Mouse (Mus musculus) limb, embryonic 14.5 days (tissue): Measurements from ENCODE around the gene Brsk1. TPM values are rescaled to one million over a fixed set of nuclear protein-coding genes. Genes with fewer than 3 reads are reported as not detected.

ENCODE experiments used
- ATAC-seq: fragments of 200-750 bp; cut with Nextera tagmentation; 2 replicates; pipeline ENCODE4 v1.8.0; 2017; ENCODE audit warnings: low read depth, moderate number of reproducible peaks, moderate TSS enrichment; ENCODE audit not compliant: low FRiP score
- DNase-seq: peaks from one replicate; pipeline ENCODE4 v3.0.0-alpha.2; 2015; ENCODE audit warnings: low spot score
- H3K27ac ChIP-seq: fragments of 300-500 bp; sonication (generic); replicated peaks from 2 replicates; pipeline ENCODE4 v1.5.1; 2014; ENCODE audit warnings: low read depth, mild to moderate bottlenecking, low read length, moderate library complexity, mixed read lengths
- H3K27me3 ChIP-seq: fragments of 300-500 bp; sonication (generic); 2 replicates; pipeline ENCODE4 v1.6.1; 2014; ENCODE audit warnings: low read length, mixed read lengths; ENCODE audit not compliant: control insufficient read depth, insufficient read depth
- H3K36me3 ChIP-seq: fragments of 300-500 bp; sonication (generic); 2 replicates; pipeline ENCODE4 v1.6.1; 2014; ENCODE audit warnings: mild to moderate bottlenecking, low read length, moderate library complexity, mixed read lengths; ENCODE audit not compliant: control insufficient read depth, insufficient read depth
- H3K4me1 ChIP-seq: fragments of 300-500 bp; sonication (generic); 2 replicates; pipeline ENCODE4 v1.6.1; 2014; ENCODE audit warnings: antibody characterized with exemption, low read length, mixed read lengths; ENCODE audit not compliant: control insufficient read depth, insufficient read depth
- H3K4me2 ChIP-seq: fragments of 300-500 bp; sonication (generic); replicated peaks from 2 replicates; pipeline ENCODE4 v1.6.1; 2014; ENCODE audit warnings: low read depth, mild to moderate bottlenecking, low read length, moderate library complexity; ENCODE audit not compliant: severe bottlenecking
- H3K4me3 ChIP-seq: fragments of 300-500 bp; sonication (generic); replicated peaks from 2 replicates; pipeline ENCODE4 v1.5.1; 2014; ENCODE audit warnings: low read length
- H3K9ac ChIP-seq: fragments of 300-500 bp; sonication (generic); 2 replicates; pipeline ENCODE4 v1.6.1; 2014; ENCODE audit warnings: mild to moderate bottlenecking, low read depth, low read length, moderate library complexity; ENCODE audit not compliant: severe bottlenecking
- H3K9me3 ChIP-seq: fragments of 300-500 bp; sonication (generic); 2 replicates; pipeline ENCODE4 v1.6.1; 2016; ENCODE audit warnings: low read length; ENCODE audit not compliant: control insufficient read depth
- POLR2A ChIP-seq: fragments of 200-500 bp; IDR thresholded peaks from 2 replicates; pipeline ENCODE4 v1.8.0; 2012; ENCODE audit warnings: inconsistent platforms, mild to moderate bottlenecking, moderate library complexity, borderline replicate concordance; ENCODE audit not compliant: insufficient read depth, insufficient read length; ENCODE audit errors: extremely low read depth
- WGBS: fragments of 180-500 bp; shearing (Covaris S2); extraction: QIAGEN DNeasy Blood & Tissue Kit; methylation state at CpG from one replicate; pipeline ENCODE4 v1.1.7; 2014; 5-methylcytosine and 5-hydroxymethylcytosine counted together
- polyA plus RNA-seq, 2 experiments: library from polyadenylated mRNA; depleted of rRNA in 1 of 2; stranded (reverse) in 1 of 2; unstranded in 1 of 2; fragments of >200 nt; fragmentation: Nextera tagmentation in 1 of 2; extraction: Ambion mirVana in 1 of 2; gene quantifications; 2 replicates each; pipeline versions ENCODE4 v1.2.1 to v1.2.3; 2012 to 2014

The Brsk1 gene
- polyA plus RNA-seq, 2 experiments, result 1.3 to 26.4 TPM

GRCm38 (mm10) chr7:4675200-4675599 is 15.2 kb upstream of the Brsk1 start:
- Histone ChIP-seq H3K9ac (no peak overlapping the region), H3K27me3 (no peaks in the 10 kb centered on the region), H3K4me2 (no peak overlapping the region), H3K4me1 (no peaks in the 10 kb centered on the region), H3K27ac (no peak overlapping the region), H3K4me3 (no peak overlapping the region), H3K9me3 (no peaks in the 10 kb centered on the region), H3K36me3 (peaks cover 67% of the 10 kb centered on the region)
- ATAC-seq, result no peak
- no peak for TF ChIP-seq POLR2A
- no peak for DNase-seq
- 85% methylated on average over 7 of the region's 7 CpGs for WGBS

DNA sequence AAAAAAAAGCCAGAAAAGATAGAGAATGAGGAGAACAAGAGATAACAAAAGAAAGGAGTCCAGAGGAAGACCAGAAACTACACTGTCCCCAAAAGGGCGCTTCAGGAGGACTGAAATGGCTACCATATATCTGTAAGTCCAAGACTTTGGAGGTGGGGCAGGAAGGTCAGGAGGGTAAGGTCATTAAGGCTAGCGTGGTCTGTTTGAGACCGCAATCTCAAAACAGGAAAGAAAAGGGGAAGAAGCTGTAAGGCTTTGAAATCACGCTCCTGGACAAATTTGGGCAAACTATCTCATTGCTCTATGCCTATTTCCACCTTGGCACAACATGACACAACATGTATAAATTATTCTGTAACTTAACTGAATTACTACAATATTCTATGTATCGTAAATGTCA is 7.1 kb upstream of the Brsk1 start:
- ATAC-seq (no peak), DNase-seq (no peak)
- no peak overlapping the region for H3K4me2 ChIP-seq
- no peaks in the 10 kb centered on the region for H3K27me3 ChIP-seq
- H3K4me3 ChIP-seq, result no peak overlapping the region
- no peak for TF ChIP-seq POLR2A
- no peak overlapping the region for H3K9ac ChIP-seq
- peaks cover 25% of the 10 kb centered on the region for H3K36me3 ChIP-seq
- peaks cover 8% of the 10 kb centered on the region for H3K4me1 ChIP-seq
- no peaks in the 10 kb centered on the region for H3K9me3 ChIP-seq
- WGBS, result 79% methylated on average over 5 of the region's 5 CpGs
- H3K27ac ChIP-seq, result no peak overlapping the region

GRCm38 (mm10) chr7:4684203-4684602 is 6.2 kb upstream of the Brsk1 start:
- H3K36me3 ChIP-seq, result peaks cover 21% of the 10 kb centered on the region
- ATAC-seq (no peak), DNase-seq (no peak)
- H3K9ac ChIP-seq, result peak overlapping the region; percentile 58
- peaks cover 8% of the 10 kb centered on the region for H3K4me1 ChIP-seq
- peak overlapping the region; percentile 73 for H3K4me3 ChIP-seq
- H3K27me3 ChIP-seq, result no peaks in the 10 kb centered on the region
- no peak for TF ChIP-seq POLR2A
- peak overlapping the region; percentile 86 for H3K4me2 ChIP-seq
- H3K9me3 ChIP-seq, result no peaks in the 10 kb centered on the region
- WGBS, result 0% methylated on average over 13 of the region's 13 CpGs
- no peak overlapping the region; the same call in 1 of the 2 replicates for H3K27ac ChIP-seq

- DNase-seq (peak; percentile 97), ATAC-seq (peak; percentile 97)
- 0% methylated on average over 32 of the region's 32 CpGs for WGBS
- TF ChIP-seq POLR2A, result no peak
- Histone ChIP-seq H3K4me1 (peaks cover 8% of the 10 kb centered on the region), H3K9me3 (no peaks in the 10 kb centered on the region), H3K36me3 (peaks cover 20% of the 10 kb centered on the region), H3K9ac (peak within 1 kb of the TSS; percentile 58), H3K27me3 (no peaks in the 10 kb centered on the region), H3K4me2 (peak within 1 kb of the TSS; percentile 86), H3K4me3 (peak within 1 kb of the TSS; percentile 73), H3K27ac (peak within 1 kb of the TSS; percentile 70)
Observed at GRCm38 (mm10) chr7:4684632-4685417, 5.6 kb upstream of the Brsk1 start, which contains the start of gene Hspbp1. TSS of gene Hspbp1 (minus strand) at chr7:4685068.

DNA sequence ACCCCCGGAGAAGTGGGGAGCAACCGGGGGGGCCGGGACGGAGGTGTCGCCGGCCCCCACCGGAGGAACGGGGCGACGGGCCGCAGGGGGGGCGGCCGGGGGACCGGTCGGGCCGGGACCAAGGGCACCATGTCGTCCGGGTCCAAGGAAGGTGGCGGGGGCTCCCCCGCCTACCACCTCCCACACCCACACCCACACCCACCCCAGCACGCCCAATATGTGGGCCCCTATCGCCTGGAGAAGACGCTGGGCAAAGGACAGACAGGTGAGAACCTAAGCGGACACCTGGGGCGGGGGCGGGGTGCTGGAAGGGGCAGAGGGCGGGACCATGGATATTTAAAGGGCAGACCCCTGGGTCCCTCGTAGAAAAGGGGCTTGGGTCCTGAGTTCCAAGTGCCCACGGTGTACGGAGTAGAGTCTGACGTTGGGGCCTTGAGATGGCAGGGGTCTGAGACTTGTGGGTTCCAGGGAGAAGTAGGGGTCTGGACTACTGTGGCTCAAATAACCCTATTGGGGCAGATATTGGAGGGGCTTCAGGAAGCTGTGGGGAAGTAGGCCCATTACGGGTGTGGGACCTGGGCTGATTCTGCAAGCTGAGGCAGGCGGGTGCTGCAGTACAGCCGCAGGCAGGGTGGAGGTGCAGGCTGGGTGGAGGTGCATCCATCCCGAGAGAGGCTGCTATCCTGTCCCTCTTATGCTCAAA is 698 bp downstream of the Brsk1 start:
- Histone ChIP-seq H3K4me1 (peaks cover 7% of the 10 kb centered on the region; the same call in 1 of the 2 replicates), H3K27ac (peak overlapping the region; percentile 93), H3K9ac (peak overlapping the region; percentile 99), H3K4me3 (peak overlapping the region; percentile 89), H3K9me3 (no peaks in the 10 kb centered on the region), H3K4me2 (peak overlapping the region; percentile 80), H3K27me3 (no peaks in the 10 kb centered on the region), H3K36me3 (peaks cover 36% of the 10 kb centered on the region)
- peak; percentile 58 for ATAC-seq
- no peak for TF ChIP-seq POLR2A
- WGBS, result 5% methylated on average over 27 of the region's 35 CpGs
- no peak for DNase-seq
